Mouse (Mus musculus) forebrain, embryonic 12.5 days (tissue): Measurements from ENCODE around the gene Ankrd63. TPM values are rescaled to one million over a fixed set of nuclear protein-coding genes. Genes with fewer than 3 reads are reported as not detected.

Source experiments
- ATAC-seq: fragments of 200-750 bp; cut with Nextera tagmentation; 2 replicates; pipeline ENCODE4 v1.8.0; 2017; ENCODE audit warnings: moderate TSS enrichment; ENCODE audit not compliant: low FRiP score
- H3K27ac ChIP-seq: fragments of 300-500 bp; sonication (generic); 2 replicates; pipeline ENCODE4 v1.5.1; 2016; ENCODE audit warnings: mild to moderate bottlenecking
- H3K27me3 ChIP-seq: fragments of 300-500 bp; sonication (generic); 2 replicates; pipeline ENCODE4 v1.6.1; 2016; ENCODE audit warnings: mild to moderate bottlenecking
- H3K36me3 ChIP-seq: fragments of 300-500 bp; sonication (generic); replicated peaks from 2 replicates; pipeline ENCODE4 v1.6.1; 2016; ENCODE audit warnings: mild to moderate bottlenecking
- H3K4me1 ChIP-seq: fragments of 300-500 bp; sonication (generic); 2 replicates; pipeline ENCODE4 v1.6.1; 2016
- H3K4me2 ChIP-seq: fragments of 300-500 bp; sonication (generic); 2 replicates; pipeline ENCODE4 v1.6.1; 2016; ENCODE audit warnings: mild to moderate bottlenecking, moderate library complexity
- H3K4me3 ChIP-seq: fragments of 300-500 bp; sonication (generic); replicated peaks from 2 replicates; pipeline ENCODE4 v1.5.1; 2016; ENCODE audit warnings: mild to moderate bottlenecking
- H3K9ac ChIP-seq: fragments of 300-500 bp; sonication (generic); 2 replicates; pipeline ENCODE4 v1.6.1; 2016; ENCODE audit warnings: mild to moderate bottlenecking
- H3K9me3 ChIP-seq: fragments of 300-500 bp; sonication (generic); 2 replicates; pipeline ENCODE4 v1.6.1; 2016
- WGBS: fragments of 180-500 bp; shearing (Covaris S2); methylation state at CpG from one replicate; pipeline ENCODE4 v1.1.7; 2016; 5-methylcytosine and 5-hydroxymethylcytosine counted together
- polyA plus RNA-seq: library from polyadenylated mRNA; unstranded; fragments of >200 nt; fragmentation: Nextera tagmentation; extraction: Ambion mirVana; gene quantifications from 2 replicates; pipeline ENCODE4 v1.2.1, GENCODE M21; 2016

Ankrd63 gene
- 0.04 and 0.08 TPM in 2 replicates for polyA plus RNA-seq

DNA sequence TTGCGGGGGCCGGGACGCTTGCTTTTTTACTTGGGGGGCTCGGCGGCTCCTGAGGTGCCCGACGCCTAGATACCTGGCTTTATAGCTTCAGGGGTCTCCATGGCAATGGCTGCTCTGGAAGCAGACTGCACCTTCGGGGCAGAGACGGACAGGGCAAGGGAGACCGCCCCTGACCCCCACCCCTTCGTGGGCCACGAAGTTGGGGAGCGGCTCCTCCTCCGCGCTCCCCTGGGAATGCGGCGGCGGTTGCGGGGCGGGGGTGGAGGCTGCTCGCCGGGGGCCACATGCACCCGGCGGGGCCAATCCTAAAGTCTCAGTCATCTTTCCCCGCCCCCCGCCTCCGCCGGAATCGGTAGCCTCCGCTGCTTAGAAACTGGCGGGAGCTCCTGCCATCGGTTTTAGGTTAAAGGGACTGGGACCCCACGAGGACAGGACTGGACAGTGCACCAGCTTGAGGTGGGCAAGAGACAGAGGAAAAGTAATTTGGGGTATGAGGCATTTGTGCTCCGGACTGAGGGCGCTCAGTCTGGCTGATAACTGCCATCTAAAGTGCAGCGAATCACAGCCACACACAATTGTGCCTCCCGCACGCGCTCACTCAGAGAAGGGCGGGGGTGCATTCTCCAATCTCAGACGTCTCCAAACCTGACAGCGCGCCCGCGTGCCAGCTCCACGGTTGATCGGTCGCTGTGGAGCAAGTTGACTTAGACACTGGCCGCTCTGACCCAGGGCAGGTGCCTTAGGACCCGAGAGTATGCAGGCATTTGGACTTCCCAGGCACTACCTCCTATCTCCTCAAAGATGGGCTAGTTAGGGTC is at the start of gene Ankrd63:
Ankrd63 (minus strand) TSS at position 51 of the 818 bp plus-strand sequence.
- Histone ChIP-seq H3K4me3 (peak within 1 kb of the TSS; percentile 44), H3K9ac (peak within 1 kb of the TSS; percentile 53), H3K4me2 (peak within 1 kb of the TSS; percentile 74), H3K27me3 (peaks cover 100% of the 10 kb centered on the region), H3K36me3 (no peaks in the 10 kb centered on the region), H3K4me1 (peaks cover 47% of the 10 kb centered on the region), H3K9me3 (no peaks in the 10 kb centered on the region), H3K27ac (no peak within 1 kb of the TSS)
- WGBS = under 1% methylated on average over 50 of the region's 50 CpGs
- ATAC-seq = no peak

DNA sequence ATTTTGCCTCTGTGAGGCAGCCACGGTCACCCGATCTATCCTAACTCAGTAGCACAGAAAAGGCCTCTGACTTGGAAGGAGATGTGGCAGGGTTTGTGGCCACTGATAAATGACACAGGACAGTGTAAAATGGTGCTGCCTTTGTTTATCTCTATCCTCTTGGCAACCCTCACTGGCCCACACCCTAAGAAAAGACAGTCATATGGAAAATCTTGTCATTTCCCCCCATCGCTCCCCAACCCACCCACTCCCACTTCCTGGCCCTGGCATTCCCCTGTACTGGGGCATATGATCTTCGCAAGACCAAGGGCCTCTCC is 49.0 kb upstream of the Ankrd63 start:
- Histone ChIP-seq H3K27me3 (peaks cover 23% of the 10 kb centered on the region), H3K27ac (no peak overlapping the region), H3K9ac (no peak overlapping the region), H3K4me2 (no peak overlapping the region), H3K4me1 (peaks cover 28% of the 10 kb centered on the region), H3K36me3 (peaks cover 4% of the 10 kb centered on the region), H3K4me3 (no peak overlapping the region), H3K9me3 (no peaks in the 10 kb centered on the region)
- no peak for ATAC-seq
- WGBS = 79% methylated on average over 4 of the region's 4 CpGs

DNA sequence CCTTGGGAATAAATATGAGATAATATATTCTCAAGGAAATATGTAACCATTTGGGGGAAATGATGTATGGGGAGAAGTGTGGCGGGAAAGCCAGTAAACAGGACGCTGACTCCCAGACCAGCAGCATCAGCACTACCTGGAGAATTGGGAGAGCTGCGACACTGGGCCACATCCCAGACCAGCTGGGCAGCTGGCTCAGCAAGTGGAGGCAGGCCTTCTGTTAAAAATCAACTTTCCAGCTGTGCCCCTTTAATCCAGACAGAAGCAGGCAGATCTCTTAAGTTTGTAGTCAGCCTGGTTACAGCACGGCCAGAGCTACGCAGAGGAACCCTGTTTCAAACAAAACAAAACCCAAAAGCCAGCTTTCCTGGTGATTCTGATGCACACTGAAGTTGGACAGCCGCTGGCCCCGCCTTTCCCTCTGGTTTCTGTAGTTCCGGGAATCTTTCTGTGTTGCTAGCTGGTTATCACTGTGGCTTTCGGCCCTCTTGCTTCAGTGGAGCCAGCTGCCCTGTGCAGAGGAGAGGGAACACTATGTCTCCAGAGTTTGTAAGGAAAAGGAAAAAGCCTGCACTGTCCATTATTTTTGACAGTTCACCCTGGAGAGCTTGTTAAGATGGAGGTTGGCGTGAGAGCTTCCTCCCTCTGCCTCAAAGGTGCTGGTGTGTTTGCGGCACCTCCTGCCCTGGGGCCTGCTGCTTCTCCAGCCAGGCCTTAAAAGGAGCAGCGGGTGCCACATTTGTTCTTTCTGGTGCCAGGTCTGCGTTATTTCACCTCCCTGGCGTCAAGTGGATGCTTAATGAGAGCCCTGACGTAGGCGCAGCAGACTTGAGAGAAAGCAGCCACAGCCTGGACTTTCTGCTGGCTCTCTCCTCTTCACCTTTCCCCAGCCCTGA is 48.4 kb upstream of the Ankrd63 start:
- H3K4me2 ChIP-seq = no peak overlapping the region
- no peak overlapping the region for H3K9ac ChIP-seq
- peaks cover 20% of the 10 kb centered on the region for H3K27me3 ChIP-seq
- no peak overlapping the region for H3K27ac ChIP-seq
- no peak for ATAC-seq
- H3K9me3 ChIP-seq = no peaks in the 10 kb centered on the region
- H3K4me1 ChIP-seq = peaks cover 34% of the 10 kb centered on the region
- H3K4me3 ChIP-seq = no peak overlapping the region
- 74% methylated on average over 16 of the region's 16 CpGs for WGBS
- peaks cover 4% of the 10 kb centered on the region; the same call in 1 of the 2 replicates for H3K36me3 ChIP-seq

- Histone ChIP-seq H3K27ac (no peak overlapping the region), H3K9ac (no peak overlapping the region), H3K27me3 (peaks cover 14% of the 10 kb centered on the region), H3K4me3 (no peak overlapping the region), H3K4me2 (no peak overlapping the region), H3K4me1 (peaks cover 40% of the 10 kb centered on the region), H3K9me3 (no peaks in the 10 kb centered on the region), H3K36me3 (peaks cover 4% of the 10 kb centered on the region; the same call in 1 of the 2 replicates)
- 88% methylated on average over 8 of the region's 8 CpGs for WGBS
- no peak for ATAC-seq
These were observed 46.7 kb upstream of the Ankrd63 start for GRCm38 (mm10) chr2:118750476-118750875.

DNA sequence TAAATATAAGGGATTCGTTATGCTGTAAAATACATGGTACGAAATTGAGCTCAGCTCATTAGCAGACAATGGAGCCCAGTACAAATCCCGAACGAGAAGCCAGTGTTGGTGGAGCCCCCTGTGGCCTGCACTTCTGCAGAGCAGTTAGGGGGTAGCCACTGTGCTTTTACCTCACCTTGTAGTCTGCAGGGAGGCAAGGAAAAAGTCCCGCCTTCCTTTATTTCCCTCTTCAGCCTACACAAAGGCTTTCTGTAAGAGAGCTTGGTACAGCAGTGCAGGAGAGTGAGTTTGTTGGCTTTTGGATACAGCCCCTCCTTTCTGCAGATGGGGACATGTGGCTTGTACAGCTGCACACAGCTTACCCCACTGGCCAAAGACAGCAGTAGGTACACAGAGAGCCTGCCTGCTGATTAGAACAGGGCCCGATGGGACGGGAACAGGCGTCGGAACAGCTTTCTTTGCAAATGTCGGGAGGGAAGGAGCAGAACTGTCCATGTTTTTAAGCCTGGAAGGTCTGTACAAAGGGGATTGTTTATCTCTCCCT is 45.6 kb upstream of the Ankrd63 start:
- peaks cover 4% of the 10 kb centered on the region; the same call in 1 of the 2 replicates for H3K36me3 ChIP-seq
- H3K4me2 ChIP-seq = peak overlapping the region; percentile 22
- peaks cover 49% of the 10 kb centered on the region for H3K4me1 ChIP-seq
- H3K27me3 ChIP-seq = peaks cover 16% of the 10 kb centered on the region
- no peak overlapping the region for H3K4me3 ChIP-seq
- no peaks in the 10 kb centered on the region for H3K9me3 ChIP-seq
- peak overlapping the region; percentile 50; the same call in 1 of the 2 replicates for H3K27ac ChIP-seq
- H3K9ac ChIP-seq = peak overlapping the region; percentile 17; the same call in 1 of the 2 replicates
- WGBS = 15% methylated on average over 10 of the region's 10 CpGs
- no peak for ATAC-seq

GRCm38 (mm10) chr2:118747301-118747960 is 43.7 kb upstream of the Ankrd63 start:
- 37% methylated on average over 10 of the region's 10 CpGs for WGBS
- Histone ChIP-seq H3K27me3 (peaks cover 32% of the 10 kb centered on the region), H3K4me3 (peak overlapping the region; percentile 94), H3K4me1 (peaks cover 48% of the 10 kb centered on the region), H3K4me2 (peak overlapping the region; percentile 98), H3K9me3 (no peaks in the 10 kb centered on the region), H3K27ac (no peak overlapping the region), H3K9ac (no peak overlapping the region), H3K36me3 (peaks cover 4% of the 10 kb centered on the region; the same call in 1 of the 2 replicates)
- ATAC-seq = no peak

DNA sequence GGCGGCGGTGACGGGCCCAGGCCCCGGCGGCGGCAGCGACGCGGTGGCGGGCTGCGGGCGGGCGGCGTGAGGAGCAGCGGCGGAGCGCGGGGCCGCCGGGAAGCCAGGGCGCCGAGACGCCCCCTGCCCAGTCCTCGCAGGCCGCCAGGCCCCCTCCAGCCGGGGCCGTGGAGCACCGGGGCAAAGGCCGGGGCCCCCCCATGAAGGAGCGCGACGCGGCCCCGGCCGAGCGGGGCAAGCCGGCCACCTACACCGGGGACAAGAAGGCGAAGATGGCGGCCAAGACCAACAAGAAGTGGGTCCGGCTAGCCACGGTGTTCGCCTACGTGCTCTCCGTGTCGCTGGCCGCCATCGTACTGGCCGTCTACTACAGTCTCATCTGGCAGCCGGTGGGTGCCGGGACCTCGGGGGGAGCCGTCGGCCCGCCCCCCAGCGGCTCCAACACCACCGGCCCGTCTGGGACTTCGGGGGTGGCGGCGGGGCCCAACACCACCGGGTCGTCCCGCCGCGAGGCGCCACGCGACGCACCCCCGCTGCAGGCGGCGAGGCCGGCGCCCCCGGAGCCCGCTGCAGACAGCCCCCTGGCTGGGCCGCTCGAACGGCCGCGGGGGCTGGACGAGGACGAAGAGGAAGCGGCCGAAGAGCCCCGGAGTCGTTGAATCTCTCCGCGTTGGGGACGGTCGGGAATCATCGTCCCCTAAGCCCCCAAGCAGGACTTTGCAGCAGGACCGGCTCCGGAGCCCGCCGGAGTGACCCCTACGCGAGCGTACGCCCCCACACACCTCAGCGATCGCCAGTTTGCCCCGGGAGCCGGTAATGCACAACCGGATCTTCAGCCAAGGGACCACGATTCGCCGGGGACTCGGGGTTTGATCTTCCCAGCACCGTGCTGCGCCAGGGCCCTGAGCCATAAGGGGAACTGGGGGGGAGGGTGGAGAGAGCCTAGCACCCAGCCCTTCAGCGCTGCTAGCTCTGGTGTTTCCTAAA is 42.4 kb upstream of the Ankrd63 start:
- Histone ChIP-seq H3K4me1 (peaks cover 45% of the 10 kb centered on the region), H3K4me3 (peak overlapping the region; percentile 94), H3K9me3 (no peaks in the 10 kb centered on the region), H3K9ac (peak overlapping the region; percentile 87), H3K27ac (peak overlapping the region; percentile 37; the same call in 1 of the 2 replicates), H3K27me3 (peaks cover 40% of the 10 kb centered on the region), H3K36me3 (peaks cover 4% of the 10 kb centered on the region; the same call in 1 of the 2 replicates), H3K4me2 (peak overlapping the region; percentile 98)
- peak; percentile 48 for ATAC-seq
- WGBS = 0% methylated on average over 92 of the region's 113 CpGs

DNA sequence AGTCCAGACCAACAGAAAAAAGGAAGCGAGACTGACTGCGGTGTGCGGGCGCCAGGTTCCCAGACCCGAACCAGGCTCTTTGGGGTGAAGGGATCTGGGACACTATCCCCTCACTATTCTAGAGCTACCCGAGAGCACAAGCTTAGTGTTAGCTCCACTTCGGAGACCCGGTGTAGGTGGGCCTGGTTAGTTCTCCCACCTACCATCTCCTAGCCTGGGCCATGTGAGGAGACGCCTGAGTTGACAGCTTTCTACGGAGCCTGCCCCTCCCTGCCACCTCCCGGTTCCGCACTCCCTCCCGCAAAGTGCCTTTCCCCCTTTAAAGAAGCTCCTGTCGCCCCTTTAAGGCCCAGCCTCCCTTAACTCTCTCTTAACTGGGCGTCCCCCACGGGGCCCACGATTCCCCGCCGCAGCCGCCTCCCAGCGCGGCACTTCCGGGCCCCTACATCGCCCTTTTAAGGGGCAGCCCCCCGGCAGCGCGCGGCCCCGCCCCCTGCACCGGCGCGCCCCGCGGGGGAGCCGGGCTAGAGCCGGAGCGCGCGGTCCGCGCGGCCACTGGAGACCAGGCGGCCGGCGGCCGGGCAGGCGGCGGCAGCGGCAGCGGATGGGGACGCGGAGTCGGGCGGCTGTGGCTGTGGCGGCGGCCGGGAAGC is 41.6 kb upstream of the Ankrd63 start, which contains the start of gene Inafm2:
Inafm2 (plus strand) TSS at position 527 of the 653 bp plus-strand sequence.
- H3K4me1 ChIP-seq = peaks cover 42% of the 10 kb centered on the region
- H3K4me3 ChIP-seq = peak within 1 kb of the TSS; percentile 94
- H3K27ac ChIP-seq = peak within 1 kb of the TSS; percentile 37; the same call in 1 of the 2 replicates
- under 1% methylated on average over 51 of the region's 57 CpGs for WGBS
- H3K4me2 ChIP-seq = peak within 1 kb of the TSS; percentile 98
- H3K36me3 ChIP-seq = peaks cover 4% of the 10 kb centered on the region; the same call in 1 of the 2 replicates
- H3K9me3 ChIP-seq = no peaks in the 10 kb centered on the region
- H3K27me3 ChIP-seq = peaks cover 38% of the 10 kb centered on the region
- H3K9ac ChIP-seq = peak within 1 kb of the TSS; percentile 87
- ATAC-seq = peak; percentile 92

GRCm38 (mm10) chr2:118744621-118745020 is 40.9 kb upstream of the Ankrd63 start:
- no peak for ATAC-seq
- H3K4me3 ChIP-seq = peak overlapping the region; percentile 94
- WGBS = 9% methylated on average over 7 of the region's 7 CpGs
- H3K27me3 ChIP-seq = peaks cover 41% of the 10 kb centered on the region
- no peak overlapping the region for H3K27ac ChIP-seq
- no peaks in the 10 kb centered on the region for H3K9me3 ChIP-seq
- H3K4me2 ChIP-seq = peak overlapping the region; percentile 98
- H3K9ac ChIP-seq = 0 out of 2 replicates have a peak overlapping the region, but pooled peaks have one; percentile 87
- H3K4me1 ChIP-seq = peaks cover 35% of the 10 kb centered on the region
- peaks cover 4% of the 10 kb centered on the region; the same call in 1 of the 2 replicates for H3K36me3 ChIP-seq

DNA sequence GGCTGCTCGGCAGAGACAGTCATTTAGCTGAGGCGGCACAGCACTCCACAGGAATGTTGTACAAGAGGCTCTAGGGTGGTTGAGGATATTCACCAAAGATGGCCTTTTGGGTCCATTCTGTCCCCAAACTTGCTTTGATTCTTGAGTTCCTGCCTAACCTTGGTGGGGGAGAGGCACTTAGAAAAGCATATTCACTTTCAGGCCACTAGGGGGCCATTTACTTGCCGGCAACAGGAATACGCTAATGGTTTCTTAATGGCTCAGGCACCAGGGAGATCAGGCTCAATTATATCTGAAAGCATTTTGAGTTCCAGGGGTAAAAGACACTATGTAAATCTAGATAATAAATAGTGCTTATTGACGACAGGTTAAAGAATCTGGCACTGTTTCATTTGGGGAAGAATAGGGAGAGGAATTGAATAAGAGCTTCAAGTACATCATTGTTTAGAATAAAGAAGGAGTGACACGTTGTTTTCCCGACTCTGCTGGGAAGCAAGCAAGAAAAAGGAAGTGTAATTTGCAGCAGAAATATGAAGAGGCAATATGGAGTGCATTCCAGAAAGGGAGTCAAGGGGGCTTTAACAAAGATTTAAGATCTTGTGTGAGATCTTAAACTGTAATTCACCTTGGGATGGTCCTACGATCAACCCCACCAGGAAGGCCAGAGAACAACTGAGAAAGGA is 39.6 kb upstream of the Ankrd63 start:
- Histone ChIP-seq H3K9ac (no peak overlapping the region), H3K9me3 (no peaks in the 10 kb centered on the region), H3K27me3 (peaks cover 38% of the 10 kb centered on the region), H3K4me1 (peaks cover 24% of the 10 kb centered on the region), H3K36me3 (no peaks in the 10 kb centered on the region), H3K27ac (no peak overlapping the region), H3K4me3 (no peak overlapping the region), H3K4me2 (no peak overlapping the region)
- 25% methylated on average over 8 of the region's 8 CpGs for WGBS
- no peak for ATAC-seq
